Mouse (Mus musculus) CD4-positive helper T cell, adult 2 months (primary cell): ENCODE results near the gene Zc3h18.

Experiments
- DNase-seq: peaks from one replicate; pipeline ENCODE4 v3.0.0-alpha.2; 2012; ENCODE audit warnings: low read depth, missing footprints, low spot score

Zc3h18 gene

DNA sequence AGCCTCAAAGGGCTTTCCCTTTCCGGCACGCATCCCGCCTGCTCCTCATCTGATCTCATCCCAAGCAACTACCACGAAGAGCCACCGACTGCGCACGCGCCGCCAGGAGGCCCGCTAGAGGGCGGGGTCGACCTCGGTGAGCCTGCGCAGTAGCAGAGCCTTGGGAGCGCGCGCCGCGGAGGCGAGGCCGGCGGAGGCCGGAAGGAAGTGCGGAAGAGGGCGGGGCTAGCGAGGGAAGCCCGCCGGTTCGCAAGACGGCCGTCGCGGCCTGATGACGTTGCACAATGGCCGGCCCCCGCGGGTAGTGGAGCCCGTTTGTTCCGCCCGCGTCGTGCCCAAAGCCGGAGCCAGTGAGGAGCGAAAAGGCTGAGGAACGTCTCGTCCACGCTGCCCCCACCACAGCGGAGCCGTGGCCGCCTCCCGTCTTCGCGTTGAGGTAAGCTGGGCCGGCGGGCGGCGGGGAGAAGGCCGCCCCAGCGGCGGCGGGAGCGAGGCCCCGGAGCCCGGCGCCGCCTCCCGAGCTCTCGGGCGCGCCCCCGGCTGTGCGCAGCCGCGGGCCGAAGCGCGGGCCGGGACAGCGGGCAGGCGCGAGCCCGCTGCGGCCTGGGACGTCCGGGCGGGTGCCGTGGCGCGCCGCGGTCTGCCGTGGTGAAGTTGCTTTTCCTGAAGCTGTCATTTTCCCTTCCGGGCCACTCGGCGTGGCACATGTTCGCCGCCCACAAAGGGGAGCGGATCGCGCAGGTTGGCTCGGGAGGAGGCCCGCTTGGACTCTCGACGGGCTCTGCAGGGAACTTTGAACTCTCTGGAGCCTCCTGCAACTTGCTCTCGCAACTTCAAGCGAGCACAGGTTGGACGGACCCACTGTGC, at the start of gene Zc3h18:
TSS of gene Zc3h18 (plus strand) at position 245 of the 867 bp plus-strand sequence.
- DNase-seq, result peak; percentile 99

DNA sequence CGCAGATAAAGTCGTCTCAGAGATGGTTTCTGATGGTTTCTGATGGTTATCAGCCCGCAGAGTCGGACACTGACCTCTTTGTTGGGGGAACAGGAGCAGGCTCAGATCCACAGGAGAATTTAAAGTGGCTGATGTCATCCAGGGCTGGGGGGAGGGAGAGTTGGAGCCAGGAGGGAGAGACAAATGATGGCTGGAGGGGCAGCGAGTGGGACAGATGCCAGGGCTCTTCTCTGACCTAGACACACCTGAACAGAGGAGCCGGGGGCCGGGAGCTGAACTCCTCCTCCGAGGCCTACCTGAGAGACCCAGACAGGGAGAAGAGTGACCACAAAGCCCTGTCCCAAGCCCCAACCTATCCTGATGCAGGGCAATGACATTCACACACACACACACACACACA, 47.3 kb upstream of the Zc3h18 start:
- DNase-seq, result no peak

DNA sequence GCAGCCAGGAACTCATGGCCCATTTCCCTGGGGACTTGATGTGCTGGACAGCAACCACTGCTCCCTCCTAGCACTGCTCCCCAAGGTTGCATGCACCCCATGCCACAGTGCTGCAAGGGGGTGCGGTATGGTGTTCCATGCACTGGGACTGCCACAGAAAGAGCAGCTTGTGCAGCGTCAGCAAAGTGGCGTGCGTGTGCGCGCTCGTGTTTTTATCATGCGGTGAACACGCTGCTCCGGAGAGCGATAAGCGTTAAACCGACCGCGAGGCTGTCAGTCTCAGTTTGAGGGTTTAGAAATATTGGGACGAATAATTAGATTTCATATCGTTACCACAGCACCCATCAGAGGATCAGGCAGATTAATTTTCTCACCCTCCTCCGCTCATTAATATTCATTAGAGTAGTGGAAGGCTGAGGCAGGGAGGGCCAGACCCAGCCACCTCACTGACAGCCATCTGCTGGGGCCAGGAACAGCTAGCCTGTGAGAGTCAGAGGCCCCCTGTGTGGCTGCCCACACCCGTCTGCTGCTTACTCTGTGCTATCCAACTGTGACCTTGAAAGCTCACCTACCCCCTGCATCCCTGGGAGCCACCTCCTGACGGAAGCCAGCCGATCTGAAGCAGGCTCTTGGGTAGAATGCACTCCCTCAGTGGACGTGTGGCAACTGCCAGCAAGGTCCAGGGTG, 46.7 kb upstream of the Zc3h18 start:
- no peak for DNase-seq

DNA sequence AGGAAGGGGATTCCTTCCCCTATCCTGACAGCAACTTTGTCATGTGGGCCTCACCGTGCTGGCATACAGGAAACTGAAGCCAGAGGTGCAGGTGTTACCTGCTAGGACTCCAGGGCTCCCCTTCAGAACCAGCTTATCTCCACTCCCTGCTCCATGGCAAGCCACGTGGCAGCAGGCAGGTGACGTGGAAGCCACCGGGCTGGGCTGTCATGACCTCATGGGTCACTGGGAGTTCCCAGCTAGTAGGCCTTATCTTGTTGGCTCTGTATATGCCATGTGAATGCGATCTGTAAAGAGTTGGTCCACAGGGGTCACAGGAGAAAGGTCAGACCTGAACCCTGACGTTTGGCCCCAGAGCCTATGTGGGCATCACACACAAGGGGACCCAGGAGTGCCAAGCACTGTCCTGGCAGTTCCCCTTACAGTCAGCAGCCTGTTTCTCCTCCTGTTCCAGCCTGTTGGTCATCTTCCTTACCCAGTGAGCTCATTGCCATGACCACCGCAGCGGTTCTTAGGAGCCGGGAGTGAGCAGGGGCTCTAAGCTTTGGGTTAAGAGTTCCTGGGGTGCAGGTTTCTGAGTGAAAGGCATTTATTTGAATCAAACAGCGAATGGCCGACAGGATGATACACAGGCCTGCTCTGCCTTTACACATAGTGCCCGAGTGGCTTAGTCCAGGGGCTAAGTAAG, 45.8 kb upstream of the Zc3h18 start:
- DNase-seq, result no peak

DNA sequence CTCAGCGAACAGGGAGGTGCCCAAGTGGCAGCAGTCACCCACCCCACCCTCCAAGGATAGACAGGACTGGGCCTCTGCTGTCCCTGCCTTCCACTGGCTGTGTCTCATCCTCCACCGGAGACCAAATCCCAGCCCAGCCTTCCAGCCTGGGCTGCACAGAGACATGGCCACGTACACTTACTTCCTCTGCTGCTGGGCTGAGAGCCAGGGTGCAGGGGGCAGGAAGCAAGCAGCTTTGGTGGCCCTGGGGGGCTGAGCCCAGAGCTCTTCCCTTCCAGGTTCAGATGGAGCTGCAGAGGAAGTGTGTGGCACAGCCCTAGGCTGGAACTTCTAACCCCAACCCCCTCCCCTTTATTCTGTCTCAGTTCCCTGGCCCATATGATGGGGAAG, 45.3 kb upstream of the Zc3h18 start:
- DNase-seq, result no peak

DNA sequence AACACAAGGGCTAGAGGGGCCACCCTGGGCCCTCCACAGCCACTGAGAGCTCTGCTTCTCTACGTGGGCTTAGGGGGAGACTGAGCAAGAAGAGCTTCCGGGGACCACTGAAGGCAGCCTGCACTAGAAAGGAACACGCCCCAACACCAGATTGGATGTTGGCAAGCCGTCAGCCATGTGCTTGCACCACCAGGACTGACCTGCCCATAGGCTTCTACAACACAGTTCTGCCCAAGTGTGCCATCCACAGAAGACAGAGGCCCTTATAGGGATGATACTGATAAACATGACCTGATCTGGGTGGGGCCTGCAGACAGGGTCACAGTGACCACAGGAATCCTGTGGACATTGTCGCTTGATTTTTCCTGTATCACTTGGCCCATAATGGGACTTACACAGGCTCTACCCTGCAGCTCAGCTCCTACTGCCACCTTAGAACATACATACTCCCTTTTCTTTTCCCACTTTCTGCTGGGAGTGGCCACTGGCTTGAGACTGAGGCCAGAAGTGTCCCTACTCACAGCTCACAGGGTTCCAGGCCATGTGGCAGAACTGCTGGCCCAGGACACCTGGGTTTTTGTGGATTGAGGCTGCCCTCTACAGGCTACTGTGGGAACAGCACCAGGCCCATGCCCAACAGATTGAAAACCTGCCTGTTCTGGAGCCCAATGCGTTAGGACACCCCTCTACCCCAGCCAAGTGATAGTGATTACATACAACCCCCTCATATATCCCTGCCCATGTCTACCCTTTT, 43.5 kb upstream of the Zc3h18 start:
- peak; percentile 74 for DNase-seq

DNA sequence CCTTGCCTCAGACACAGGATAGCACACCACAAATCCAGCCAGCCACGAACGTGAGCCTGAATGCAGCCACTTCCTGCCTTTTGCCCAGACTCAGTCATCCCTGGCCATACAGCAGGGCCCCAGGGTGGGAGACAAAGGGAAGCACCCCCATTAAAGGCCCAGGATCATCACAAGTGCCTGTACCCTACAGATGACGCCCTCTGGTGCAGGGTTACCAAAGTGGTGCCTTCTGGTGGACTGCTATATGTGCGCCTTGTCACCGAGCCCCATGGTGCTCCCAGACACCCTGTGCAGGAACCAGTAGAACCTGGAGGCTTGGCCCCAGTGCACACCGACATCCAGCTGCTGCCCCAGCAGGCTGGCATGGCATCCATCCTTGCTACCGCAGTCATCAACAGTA, 42.9 kb upstream of the Zc3h18 start:
- no peak for DNase-seq

DNA sequence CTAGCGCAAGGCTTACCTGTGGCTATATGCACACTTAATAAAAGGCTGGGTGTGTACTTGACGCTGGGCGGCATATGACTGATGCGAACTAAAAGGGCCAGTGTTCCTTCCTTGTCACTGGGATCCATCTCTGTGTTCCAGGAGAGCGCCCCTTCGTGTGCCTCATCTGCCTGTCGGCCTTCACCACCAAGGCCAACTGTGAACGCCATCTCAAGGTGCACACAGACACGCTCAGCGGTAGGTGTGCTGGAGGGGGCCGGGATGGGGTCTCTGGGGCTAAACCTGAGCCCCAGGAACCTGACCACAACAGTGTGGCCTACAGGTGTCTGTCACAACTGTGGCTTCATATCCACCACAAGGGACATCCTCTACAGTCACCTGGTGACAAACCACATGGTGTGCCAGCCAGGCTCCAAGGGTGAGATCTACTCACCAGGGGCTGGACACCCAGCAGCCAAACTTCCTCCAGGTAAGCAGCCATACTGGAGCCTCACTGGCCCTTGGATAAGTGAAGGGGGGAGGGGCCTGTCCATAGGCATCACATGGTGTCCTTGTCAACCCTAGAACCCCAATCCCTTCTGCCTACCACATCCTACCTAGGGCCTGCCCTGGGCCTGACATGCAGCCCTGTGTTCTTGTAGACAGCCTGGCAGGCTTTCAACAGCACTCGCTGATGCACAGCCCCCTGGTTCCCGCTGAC, 41.5 kb upstream of the Zc3h18 start:
- DNase-seq, result no peak

DNA sequence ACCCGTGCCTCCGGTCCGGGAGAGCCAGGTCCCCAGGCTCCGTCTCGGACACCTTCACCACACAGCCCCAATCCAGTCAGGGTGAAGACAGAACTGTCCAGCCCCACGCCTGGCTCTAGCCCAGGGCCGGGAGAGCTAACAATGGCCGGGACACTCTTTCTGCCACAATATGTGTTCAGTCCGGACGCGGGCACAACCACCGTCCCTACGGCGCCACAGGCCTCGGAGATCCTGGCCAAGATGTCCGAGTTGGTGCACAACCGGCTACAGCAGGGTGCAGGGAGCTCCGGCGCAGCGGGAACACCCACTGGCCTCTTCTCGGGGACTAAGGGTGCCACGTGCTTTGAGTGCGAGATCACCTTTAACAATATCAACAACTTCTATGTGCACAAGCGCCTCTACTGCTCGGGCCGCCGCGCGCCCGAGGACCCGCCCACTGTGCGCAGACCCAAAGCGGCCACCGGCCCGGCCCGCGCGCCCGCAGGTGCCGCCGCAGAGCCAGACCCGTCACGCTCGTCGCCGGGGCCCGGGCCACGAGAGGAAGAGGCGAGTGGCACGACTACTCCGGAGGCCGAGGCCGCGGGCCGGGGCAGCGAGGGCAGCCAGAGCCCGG, 40.7 kb upstream of the Zc3h18 start:
- DNase-seq, result no peak

DNA sequence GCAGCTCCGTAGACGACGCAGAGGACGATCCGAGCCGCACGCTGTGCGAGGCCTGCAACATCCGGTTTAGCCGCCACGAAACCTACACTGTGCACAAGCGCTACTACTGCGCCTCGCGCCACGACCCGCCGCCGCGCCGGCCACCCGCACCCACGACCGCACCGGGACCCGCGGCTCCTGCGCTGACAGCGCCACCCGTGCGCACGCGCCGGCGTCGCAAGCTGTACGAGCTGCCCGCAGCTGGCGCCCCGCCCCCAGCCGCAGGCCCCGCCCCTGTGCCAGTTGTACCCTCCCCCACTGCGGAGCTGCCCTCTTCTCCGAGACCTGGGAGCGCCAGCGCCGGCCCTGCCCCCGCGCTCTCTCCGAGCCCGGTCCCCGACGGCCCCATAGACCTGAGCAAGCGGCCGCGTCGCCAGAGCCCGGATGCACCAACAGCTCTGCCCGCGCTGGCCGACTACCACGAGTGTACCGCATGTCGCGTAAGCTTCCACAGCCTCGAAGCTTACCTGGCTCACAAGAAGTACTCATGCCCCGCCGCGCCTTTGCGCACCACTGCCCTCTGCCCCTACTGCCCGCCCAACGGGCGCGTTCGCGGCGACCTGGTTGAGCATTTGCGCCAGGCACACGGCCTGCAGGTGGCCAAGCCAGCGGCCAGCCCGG, 40.0 kb upstream of the Zc3h18 start:
- no peak for DNase-seq

DNA sequence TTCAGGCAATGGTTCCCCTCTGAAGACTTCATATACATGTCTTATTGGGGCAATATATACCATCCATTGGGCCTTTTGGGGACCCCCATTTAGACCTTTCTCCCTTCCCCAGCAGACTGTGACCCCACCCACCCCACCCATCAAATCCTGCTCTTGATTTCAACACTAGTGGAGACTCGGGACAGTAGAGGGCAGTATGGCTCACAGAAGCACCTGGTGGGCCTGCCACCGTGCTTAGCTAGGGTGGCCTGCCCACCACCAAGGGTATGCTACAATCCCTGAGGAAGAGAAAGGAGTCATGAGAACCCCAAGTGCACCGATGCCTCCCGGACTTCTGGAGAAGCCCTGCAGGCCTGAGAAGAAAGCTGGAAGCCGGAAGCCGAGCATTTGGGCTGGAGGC, 37.6 kb upstream of the Zc3h18 start:
- no peak for DNase-seq

DNA sequence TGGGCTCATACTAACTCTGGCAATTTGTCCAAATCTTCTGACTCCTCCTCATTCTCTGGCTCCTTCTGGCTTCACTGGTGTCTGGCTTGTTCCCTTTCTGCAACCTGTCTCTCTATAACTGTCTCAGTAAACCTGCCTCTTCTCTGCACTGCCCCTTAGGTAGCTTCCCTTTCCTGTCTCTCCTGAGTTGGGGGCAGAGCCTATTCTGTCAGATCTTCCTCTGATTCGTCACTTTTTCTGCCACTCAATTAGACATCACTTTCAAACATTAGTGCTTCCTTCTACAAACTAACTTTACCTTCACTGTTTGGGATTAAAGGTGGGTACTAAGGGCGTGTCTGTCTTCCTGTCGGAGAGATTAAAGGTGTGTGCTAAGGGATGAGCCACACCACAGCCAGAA, 35.6 kb upstream of the Zc3h18 start:
- DNase-seq, result no peak

DNA sequence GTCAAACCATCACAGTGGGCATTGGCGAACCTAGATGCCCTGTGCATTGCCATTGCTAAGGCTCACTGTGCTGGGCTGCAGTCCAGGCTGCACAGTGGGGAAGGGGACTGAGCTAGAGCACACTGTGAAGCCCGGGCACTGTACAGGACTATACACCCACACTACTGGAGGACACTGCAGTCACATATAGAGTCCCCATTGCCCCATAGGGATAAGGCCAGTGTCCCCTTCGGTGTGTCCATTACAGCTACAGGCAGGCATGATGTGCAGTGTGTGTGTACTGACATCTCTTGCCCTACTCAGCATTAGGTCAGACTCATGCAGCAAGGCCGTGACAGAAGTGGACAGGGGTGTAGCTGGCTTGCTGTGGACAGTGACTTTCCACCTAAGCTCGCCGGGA, 34.6 kb upstream of the Zc3h18 start:
- DNase-seq, result no peak

DNA sequence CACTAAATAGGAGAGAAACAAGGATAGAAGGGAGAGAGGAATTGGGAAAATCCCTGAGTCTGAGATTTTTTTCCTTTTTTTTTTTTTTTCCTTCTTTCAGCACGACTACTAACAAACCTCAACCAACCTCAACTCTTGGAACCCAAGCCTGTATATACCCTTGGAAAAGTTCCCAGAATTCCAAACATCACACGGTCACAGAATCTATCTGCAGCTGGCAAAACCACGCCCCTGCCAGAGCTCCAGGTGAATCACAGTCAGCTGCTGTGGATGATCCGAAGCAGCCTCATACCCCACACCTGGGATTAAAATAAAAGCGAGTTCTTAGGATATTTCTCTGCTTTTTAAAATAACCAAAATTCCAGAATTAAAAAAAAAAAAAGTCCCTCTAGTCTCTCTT, 34.0 kb upstream of the Zc3h18 start:
- no peak for DNase-seq

DNA sequence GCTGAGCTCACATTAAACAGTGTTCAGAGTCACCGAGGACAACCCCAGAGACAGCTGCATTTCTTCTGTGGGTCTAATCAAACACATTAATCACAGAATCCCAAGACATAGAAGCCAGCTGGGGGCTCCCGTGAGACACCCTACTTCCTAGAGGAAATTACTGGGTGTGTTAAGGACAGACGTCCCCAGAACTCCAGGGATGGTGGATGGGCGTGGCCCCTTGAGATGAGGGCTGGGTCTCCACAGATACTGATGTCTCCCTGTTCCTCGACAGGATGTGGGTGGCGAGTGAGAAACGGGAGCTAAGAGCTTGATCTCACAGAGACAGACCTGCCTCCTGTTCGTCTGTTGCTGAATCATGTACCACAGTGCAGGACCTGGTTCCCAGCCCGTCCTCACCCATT, 33.6 kb upstream of the Zc3h18 start:
- peak; percentile 53 for DNase-seq

DNA sequence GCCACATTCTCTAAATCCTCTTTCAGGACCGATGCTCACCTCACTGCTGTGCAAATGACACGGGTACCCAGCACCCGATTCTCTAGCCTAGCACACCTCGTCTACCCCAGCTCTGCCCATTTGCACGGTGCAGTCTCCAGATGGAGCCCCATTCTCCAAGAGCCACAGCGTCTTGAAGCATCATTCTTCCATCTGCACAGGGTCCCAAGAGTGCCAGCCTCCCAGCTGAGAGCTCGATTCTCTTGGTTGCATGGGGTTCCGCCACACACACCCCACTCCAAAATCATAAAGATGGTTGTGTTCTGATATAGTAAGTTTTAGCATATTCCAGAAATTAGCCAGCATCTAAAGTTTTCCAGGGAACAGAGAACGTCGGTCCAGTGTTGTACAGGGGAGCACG, 33.1 kb upstream of the Zc3h18 start:
- DNase-seq, result no peak

DNA sequence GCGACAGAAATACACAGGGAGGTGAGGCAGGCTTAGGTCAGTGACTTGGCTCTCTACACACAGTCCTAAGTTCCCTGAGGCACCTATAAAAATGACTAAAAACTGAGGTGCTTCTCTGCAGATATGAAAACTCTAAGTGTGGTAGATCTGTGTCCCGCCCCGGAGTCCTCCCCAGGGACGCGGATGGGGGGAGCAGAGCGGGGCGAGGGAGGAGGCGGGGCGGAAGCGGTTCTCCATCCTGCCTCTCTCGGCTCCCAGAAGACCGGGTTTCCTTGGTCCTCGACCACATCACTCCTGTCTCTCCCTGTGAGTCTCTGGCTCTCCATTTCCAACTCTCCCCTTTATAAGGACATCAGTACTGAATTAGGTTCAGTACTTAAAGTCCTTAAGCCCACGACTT, 32.7 kb upstream of the Zc3h18 start:
- DNase-seq, result peak; percentile 55

DNA sequence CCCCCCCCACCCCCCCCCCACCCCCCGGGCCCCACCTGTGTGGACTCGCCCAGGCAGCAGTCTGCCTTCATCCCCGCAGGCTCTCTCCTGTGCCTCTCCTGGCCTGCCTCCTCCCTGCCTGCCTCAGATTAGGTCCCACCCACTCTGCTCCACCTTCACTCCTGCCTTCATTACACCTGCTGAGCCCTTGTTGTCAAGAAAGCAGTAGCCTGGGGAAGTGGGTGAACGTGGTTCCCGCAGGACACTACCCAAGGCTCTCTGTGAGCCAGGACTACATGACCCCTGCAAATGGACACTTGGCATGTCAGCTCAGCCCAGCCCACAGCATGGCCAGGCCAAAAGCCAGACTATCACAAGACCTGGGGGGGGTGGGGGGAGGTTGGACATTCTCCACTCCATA, 32.2 kb upstream of the Zc3h18 start:
- no peak for DNase-seq

DNA sequence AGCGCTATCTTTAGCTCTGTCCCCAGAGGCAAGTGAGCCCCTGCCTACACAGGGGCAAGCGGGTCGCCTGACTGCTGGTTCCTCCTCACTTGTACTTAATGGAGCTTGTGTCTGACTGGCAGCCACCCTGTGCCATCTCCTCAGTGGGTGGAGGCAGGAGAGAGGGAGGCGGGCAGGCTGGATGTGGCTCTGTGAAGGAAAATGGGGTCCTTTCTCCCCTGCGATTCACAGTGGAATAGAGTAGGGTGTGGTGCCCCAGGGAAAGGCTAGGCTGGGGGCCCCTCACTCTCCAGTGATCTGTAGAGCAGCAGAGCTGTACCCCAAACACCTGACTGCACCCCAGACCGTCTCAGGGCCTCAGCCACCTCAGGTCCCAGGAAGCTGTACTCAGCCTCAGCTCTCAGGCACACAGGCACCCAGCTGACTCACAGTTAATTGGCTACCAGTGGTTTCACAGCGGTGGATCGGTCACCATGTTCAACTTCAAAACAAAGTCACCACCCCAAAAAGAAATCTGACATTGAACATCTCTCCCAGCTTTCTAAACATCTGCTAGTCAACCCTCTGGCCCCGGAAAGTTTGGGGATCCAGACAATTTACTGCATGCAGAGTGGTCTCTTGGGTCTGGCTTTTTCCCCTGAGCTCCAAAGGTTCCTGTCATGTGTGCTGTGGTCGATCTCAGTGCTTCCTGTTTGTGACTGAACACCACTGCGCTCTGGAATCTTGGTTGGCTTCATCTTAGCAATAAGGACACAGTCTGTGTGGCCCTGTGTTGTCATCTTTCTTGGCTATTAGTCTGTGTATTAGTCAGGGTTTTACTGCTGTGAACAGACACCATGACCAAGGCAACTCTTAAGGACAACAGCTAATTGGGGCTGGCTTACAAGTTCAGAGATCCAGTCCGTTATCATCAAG, 31.0 kb upstream of the Zc3h18 start:
- DNase-seq, result no peak
